Mouse (Mus musculus): Measurements from ENCODE around the gene Sall1. TPM values are rescaled to one million over a fixed set of nuclear protein-coding genes. Genes with fewer than 3 reads are reported as not detected.

Sall1 gene
- polyA plus RNA-seq, 1 experiment from 2014 or later: 0.85 TPM

DNA sequence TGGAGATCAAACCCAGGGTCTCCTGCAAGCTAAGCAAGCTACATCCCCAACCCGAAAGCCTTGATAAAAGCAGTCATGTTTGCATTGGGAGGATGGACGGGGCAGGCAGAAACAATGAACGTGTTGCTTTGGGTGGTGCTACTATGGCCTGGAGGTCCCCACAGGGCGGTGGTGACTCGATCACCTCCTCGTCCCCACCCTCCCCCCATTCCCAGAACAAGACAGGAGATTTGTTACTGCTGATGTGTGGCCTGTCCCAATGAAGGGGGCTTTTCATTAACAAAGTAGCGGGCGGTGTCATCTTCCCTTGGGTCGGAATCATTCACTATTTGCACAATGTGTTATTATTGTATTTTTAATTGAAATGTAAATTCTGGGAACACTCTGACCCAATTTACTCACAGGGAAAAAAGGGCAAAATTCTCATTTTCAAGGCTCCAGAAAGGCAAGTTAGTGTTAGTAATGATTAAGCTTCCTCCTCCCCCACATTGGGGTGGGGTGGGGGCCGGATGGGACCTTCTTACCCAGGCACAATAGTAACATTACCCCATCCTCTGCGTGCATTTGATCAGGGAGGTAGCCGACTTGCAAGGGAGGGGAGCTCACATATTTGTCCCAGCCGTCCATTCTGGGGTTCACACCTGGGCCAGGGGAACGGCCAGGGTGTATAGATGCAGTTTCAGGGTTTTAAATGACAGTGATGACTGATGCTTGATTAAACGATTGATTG lies 52.0 kb downstream of the Sall1 start:
- no peak overlapping the region for H3K27ac ChIP-seq
- H3K9ac ChIP-seq: no peak overlapping the region
- no peak overlapping the region for H3K4me3 ChIP-seq (replicated peaks)
- no peaks in the 10 kb centered on the region for H3K9me3 ChIP-seq (replicated peaks)
- 59% methylated on average over 15 of the region's 15 CpGs for WGBS (ENCODE audit: insufficient replicate concordance)
- no peaks in the 10 kb centered on the region for H3K4me1 ChIP-seq (replicated peaks)
- H3K4me2 ChIP-seq: no peak overlapping the region
- ATAC-seq (ENCODE audit: low read depth) (no peak), DNase-seq (no peak)
- H3K27me3 ChIP-seq: no peaks in the 10 kb centered on the region
- no peaks in the 10 kb centered on the region for H3K36me3 ChIP-seq

DNA sequence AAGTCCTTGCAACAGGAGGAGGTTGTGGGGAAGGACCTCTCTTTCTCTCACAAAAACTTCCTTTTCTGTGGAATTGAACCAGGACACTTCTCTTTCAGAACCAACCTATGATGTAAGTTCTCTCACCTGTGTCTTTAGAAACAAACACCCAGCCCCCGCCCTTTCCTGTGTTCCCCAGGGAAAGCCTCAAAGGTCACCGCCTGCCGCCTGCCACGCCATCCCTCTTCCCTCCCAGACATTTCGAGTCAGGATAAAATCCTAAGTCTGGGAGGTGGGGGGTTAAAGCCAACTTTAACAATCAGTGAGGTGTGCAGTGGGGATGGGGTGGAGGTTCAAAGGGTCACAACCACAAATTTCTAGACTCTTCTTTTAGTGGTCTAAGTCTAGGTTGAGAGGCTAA lies 52.8 kb downstream of the Sall1 start:
- no peak overlapping the region for H3K27ac ChIP-seq
- WGBS (ENCODE audit: insufficient replicate concordance): 40% methylated on average over 5 of the region's 5 CpGs
- ATAC-seq (ENCODE audit: low read depth): no peak

DNA sequence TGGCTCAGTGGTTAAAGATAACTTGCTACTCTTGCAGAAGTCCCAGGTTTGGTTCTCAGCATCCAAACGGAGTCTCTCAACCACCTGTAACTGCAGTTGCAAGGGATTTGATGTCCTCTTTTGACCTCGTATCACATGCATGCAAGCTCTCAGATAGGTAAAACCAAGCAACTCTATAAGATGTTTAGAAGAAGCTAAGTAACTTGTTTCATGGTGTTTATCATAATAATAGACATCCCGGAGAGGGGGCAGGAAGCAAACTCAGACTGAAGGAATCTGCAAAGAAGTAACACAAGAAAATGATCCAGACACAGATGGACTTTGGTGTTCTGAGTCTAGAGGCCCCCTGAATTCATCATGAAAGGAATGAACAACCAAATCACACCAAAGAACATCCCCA lies 55.0 kb downstream of the Sall1 start:
- no peak overlapping the region for H3K4me2 ChIP-seq
- no peaks in the 10 kb centered on the region for H3K9me3 ChIP-seq (replicated peaks)
- ATAC-seq (ENCODE audit: low read depth): no peak

More for the DNA sequence above, 52.8 kb downstream of the Sall1 start:
- H3K4me3 ChIP-seq (replicated peaks): no peak overlapping the region
- no peak overlapping the region for H3K4me2 ChIP-seq
- no peaks in the 10 kb centered on the region for H3K36me3 ChIP-seq
- no peaks in the 10 kb centered on the region for H3K4me1 ChIP-seq (replicated peaks)
- H3K27me3 ChIP-seq: no peaks in the 10 kb centered on the region
- no peak for DNase-seq
- H3K9ac ChIP-seq: no peak overlapping the region
- no peaks in the 10 kb centered on the region for H3K9me3 ChIP-seq (replicated peaks)

DNA sequence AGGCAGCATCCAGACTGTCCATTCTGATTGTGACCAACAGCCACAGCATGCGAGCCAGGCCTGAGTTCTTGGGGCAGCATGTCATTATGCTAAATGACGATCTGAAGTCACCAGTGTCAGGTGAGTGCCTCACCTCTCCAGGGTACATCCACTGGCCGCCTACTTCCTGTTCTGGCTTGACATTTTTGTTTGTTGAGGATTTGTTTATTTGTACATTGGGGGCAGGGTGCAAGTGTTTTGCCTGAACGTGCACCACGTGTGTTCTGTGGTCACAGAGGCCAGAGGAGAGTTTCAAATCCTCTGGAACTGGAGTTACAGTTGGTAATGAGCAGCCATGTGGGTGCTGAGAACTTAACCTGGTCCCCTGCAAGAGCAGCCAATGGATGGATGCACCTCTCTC lies 60.5 kb downstream of the Sall1 start:
- Histone ChIP-seq H3K4me1 (replicated peaks) (no peaks in the 10 kb centered on the region), H3K9me3 (replicated peaks) (no peaks in the 10 kb centered on the region), H3K27me3 (no peaks in the 10 kb centered on the region), H3K9ac (no peak overlapping the region), H3K4me2 (no peak overlapping the region), H3K36me3 (no peaks in the 10 kb centered on the region), H3K27ac (no peak overlapping the region), H3K4me3 (replicated peaks) (no peak overlapping the region)
- 44% methylated on average over 5 of the region's 5 CpGs for WGBS (ENCODE audit: insufficient replicate concordance)
- no peak for DNase-seq
- ATAC-seq (ENCODE audit: low read depth): no peak

More for the DNA sequence above, 55.0 kb downstream of the Sall1 start:
- Histone ChIP-seq H3K4me1 (replicated peaks) (no peaks in the 10 kb centered on the region), H3K27ac (no peak overlapping the region), H3K36me3 (no peaks in the 10 kb centered on the region), H3K4me3 (replicated peaks) (no peak overlapping the region), H3K27me3 (no peaks in the 10 kb centered on the region), H3K9ac (no peak overlapping the region)
- 65% methylated on average over 3 of the region's 3 CpGs for WGBS (ENCODE audit: insufficient replicate concordance)
- no peak for DNase-seq

Small RNAs within 50 kb of the gene (microRNA-seq; reads per million reads assigned to microRNA genes)
- not detected for gene Mir8110
